19 mouse cellular contexts compared by ENCODE assay signal in the genomic region with DNA sequence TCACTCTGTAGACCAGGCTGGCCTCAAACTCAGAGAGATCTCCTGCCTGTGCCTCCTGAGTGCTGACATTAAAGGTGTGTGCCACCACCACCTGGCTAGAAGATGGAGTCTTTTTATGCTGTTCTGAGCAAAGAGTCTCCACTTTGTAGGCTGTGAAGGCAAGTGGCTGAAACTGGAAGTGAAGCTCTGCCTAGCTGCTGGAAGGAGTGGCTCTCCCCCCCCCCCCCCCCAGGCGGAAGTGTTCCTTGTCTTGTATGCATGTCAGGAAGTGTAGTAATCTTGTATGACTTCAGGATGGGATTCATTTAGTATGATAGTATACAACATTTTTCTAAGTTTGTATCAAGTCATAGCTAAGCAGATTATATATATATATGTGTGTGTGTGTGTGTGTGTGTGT. TPM values are rescaled to one million over a fixed set of nuclear protein-coding genes. Genes with fewer than 3 reads are reported as not detected.
DNase-seq lines count a peak whose midpoint lies in the region; ATAC-seq and TF ChIP-seq lines count a peak whose summit lies in the region.
"Had no signal": no experiment of that assay in that cellular context is flagged by ENCODE, and none has a peak within 500 bp of the region (broad histone marks: within the 10 kb centered on the region; RNA-seq: fewer than 3 reads in every experiment).

No protein-coding gene starts in this region.

- H3K4me1 ChIP-seq in intestine, embryonic 16.5 days (ENCODE audit: control insufficient read depth, insufficient read depth, low read length): peaks cover 21% of the 10 kb centered on the region
- H3K4me1 ChIP-seq in intestine, embryonic 15.5 days (replicated peaks): peaks cover 15% of the 10 kb centered on the region
- peaks cover 4% of the 10 kb centered on the region; the same call in 1 of the 2 replicates for H3K4me1 ChIP-seq in bone marrow, adult 2 months (ENCODE audit: control insufficient read depth, insufficient read depth, low read length)
- H3K4me1 ChIP-seq in megakaryocyte, embryonic 14.5 days: peaks cover 85% of the 10 kb centered on the region
- peaks cover 28% of the 10 kb centered on the region for H3K4me1 ChIP-seq in hindbrain, embryonic 14.5 days (replicated peaks; ENCODE audit: control insufficient read depth, insufficient read depth, low read length)

- no peaks in the 10 kb centered on the region for H3K27me3 ChIP-seq in intestine, embryonic 16.5 days (replicated peaks; ENCODE audit: control insufficient read depth, insufficient read depth, low read length)
- no peaks in the 10 kb centered on the region for H3K27me3 ChIP-seq in intestine, embryonic 15.5 days (replicated peaks)
- no peaks in the 10 kb centered on the region for H3K27me3 ChIP-seq in megakaryocyte, embryonic 14.5 days (replicated peaks)
- no peaks in the 10 kb centered on the region for H3K27me3 ChIP-seq in hindbrain, embryonic 14.5 days (ENCODE audit: control insufficient read depth, insufficient read depth, low read length)
- H3K27me3 ChIP-seq: liver, embryonic 15.5 days had no signal

- H3K36me3 ChIP-seq in intestine, embryonic 16.5 days (ENCODE audit: control insufficient read depth, insufficient read depth, low read length): no peaks in the 10 kb centered on the region
- no peaks in the 10 kb centered on the region for H3K36me3 ChIP-seq in intestine, embryonic 15.5 days
- H3K36me3 ChIP-seq in megakaryocyte, embryonic 14.5 days (replicated peaks; ENCODE audit: low read length): peaks cover 43% of the 10 kb centered on the region
- H3K36me3 ChIP-seq in hindbrain, embryonic 14.5 days (replicated peaks; ENCODE audit: control insufficient read depth, insufficient read depth): no peaks in the 10 kb centered on the region
- H3K36me3 ChIP-seq: limb, embryonic 10.5 days; midbrain, embryonic 10.5 days had no signal

- H3K4me2 ChIP-seq in intestine, embryonic 16.5 days (ENCODE audit: low read depth, low read length): no peak overlapping the region
- no peak overlapping the region for H3K4me2 ChIP-seq in intestine, embryonic 15.5 days (replicated peaks)
- no peak overlapping the region for H3K4me2 ChIP-seq in hindbrain, embryonic 14.5 days (replicated peaks)
- H3K4me2 ChIP-seq: liver, embryonic 15.5 days had no signal

- no peak overlapping the region for H3K4me3 ChIP-seq in intestine, embryonic 16.5 days (ENCODE audit: low read length)
- no peak overlapping the region for H3K4me3 ChIP-seq in intestine, embryonic 15.5 days (replicated peaks)
- no peak overlapping the region for H3K4me3 ChIP-seq in bone marrow, adult 2 months (replicated peaks; ENCODE audit: control insufficient read depth, low read depth, low read length)
- H3K4me3 ChIP-seq in megakaryocyte, embryonic 14.5 days (replicated peaks): peak overlapping the region; percentile 71
- no peak overlapping the region for H3K4me3 ChIP-seq in hindbrain, embryonic 14.5 days (replicated peaks; ENCODE audit: low read length)
- H3K4me3 ChIP-seq: limb, embryonic 10.5 days; liver, embryonic 15.5 days; midbrain, embryonic 10.5 days had no signal

- H3K9me3 ChIP-seq in intestine, embryonic 16.5 days (ENCODE audit: control insufficient read depth, low read length): no peaks in the 10 kb centered on the region
- no peaks in the 10 kb centered on the region for H3K9me3 ChIP-seq in intestine, embryonic 15.5 days
- no peaks in the 10 kb centered on the region for H3K9me3 ChIP-seq in megakaryocyte, embryonic 14.5 days
- H3K9me3 ChIP-seq in hindbrain, embryonic 14.5 days (ENCODE audit: control insufficient read depth, low read length): no peaks in the 10 kb centered on the region
- H3K9me3 ChIP-seq: limb, embryonic 10.5 days; liver, embryonic 15.5 days; midbrain, embryonic 10.5 days had no signal

- TF ChIP-seq POLR2A in bone marrow, adult 2 months (IDR thresholded peaks at IDR 0.05; ENCODE audit: borderline replicate concordance, control insufficient read depth, low read depth, low read length): no peak

- H3K27ac ChIP-seq in intestine, embryonic 16.5 days (ENCODE audit: low read length): 0 out of 2 replicates have a peak overlapping the region, but pooled peaks have one; percentile 37
- no peak overlapping the region for H3K27ac ChIP-seq in intestine, embryonic 15.5 days
- H3K27ac ChIP-seq in bone marrow, adult 2 months (ENCODE audit: control insufficient read depth, insufficient read depth, low read depth, low read length, poor library complexity): 0 out of 2 replicates have a peak overlapping the region, but pooled peaks have one; percentile 41
- H3K27ac ChIP-seq in hindbrain, embryonic 14.5 days: no peak overlapping the region
- H3K27ac ChIP-seq: limb, embryonic 10.5 days; liver, embryonic 15.5 days had no signal

- no peak for TF ChIP-seq CTCF in bone marrow, adult 2 months (IDR thresholded peaks at IDR 0.05; ENCODE audit: control insufficient read depth, insufficient read depth, low read length)

- no peak for ATAC-seq in intestine, embryonic 16.5 days
- no peak for ATAC-seq in intestine, embryonic 15.5 days
- ATAC-seq in hindbrain, embryonic 14.5 days (ENCODE audit: low FRiP score): no peak
- ATAC-seq: forebrain, embryonic 14.5 days had no signal

- WGBS in intestine, embryonic 16.5 days: no CpG with 5 or more reads among the region's 1 CpGs
- WGBS in intestine, embryonic 15.5 days: 33% methylated on average over 1 of the region's 1 CpGs
- 23% methylated on average over 1 of the region's 1 CpGs for WGBS in bone marrow, adult 2 months
- no CpG with 5 or more reads among the region's 1 CpGs for WGBS in hindbrain, embryonic 14.5 days

- no peak overlapping the region for H3K9ac ChIP-seq in intestine, embryonic 16.5 days (ENCODE audit: low read depth, low read length)
- no peak overlapping the region for H3K9ac ChIP-seq in intestine, embryonic 15.5 days
- no peak overlapping the region for H3K9ac ChIP-seq in hindbrain, embryonic 14.5 days
- H3K9ac ChIP-seq: liver, embryonic 15.5 days had no signal

- peak; percentile 19 for DNase-seq in 3T3-L1 (ENCODE audit: low read depth, low spot score)
- DNase-seq in hindbrain, embryonic 14.5 days (ENCODE audit: low spot score): no peak
- DNase-seq in adrenal gland, postnatal 25 days: no peak
- DNase-seq in cerebellum, adult 9-11 months: no peak
- DNase-seq: cerebellum, adult 2 months; embryo, embryonic 11 days; heart, adult 11 months; kidney, adult 11 months; layer of hippocampus, postnatal 36 days; right cerebral cortex, postnatal 4 days; thymus, postnatal 25 days had no signal

RNA-seq across cellular contexts. Expression of a gene that starts 29.8 kb away (rescaled TPM):
- 3.4 and 4.2 TPM in 2 replicates for polyA plus RNA-seq in intestine, embryonic 16.5 days (2015; fragmentation: Nextera tagmentation; extraction: Ambion mirVana)
- polyA plus RNA-seq in intestine, embryonic 15.5 days (2015; fragmentation: Nextera tagmentation; extraction: Ambion mirVana): 6.3 and 7.0 TPM in 2 replicates
- 9.0 and 15.1 TPM in 2 replicates for polyA plus RNA-seq in bone marrow, adult 2 months (2011; ENCODE audit: insufficient read depth, insufficient read length, low replicate concordance, missing spikeins)
- 3.2 and 5.4 TPM in 2 replicates for polyA plus RNA-seq in megakaryocyte, embryonic 14.5 days (2012; ENCODE audit: insufficient read depth, low replicate concordance)
- 17.1 and 18.7 TPM in 2 replicates for polyA plus RNA-seq in hindbrain, embryonic 14.5 days (2014; fragmentation: Nextera tagmentation; extraction: Ambion mirVana)
- total RNA-seq in adrenal gland, postnatal 25 days (2021): 32.3 and 34.1 TPM in 2 replicates

RNA-seq across cellular contexts. Expression of a gene that starts 43.4 kb away (rescaled TPM):
- polyA plus RNA-seq in intestine, embryonic 16.5 days (2015; fragmentation: Nextera tagmentation; extraction: Ambion mirVana): 2.7 and 2.9 TPM in 2 replicates
- 3.1 and 3.2 TPM in 2 replicates for polyA plus RNA-seq in intestine, embryonic 15.5 days (2015; fragmentation: Nextera tagmentation; extraction: Ambion mirVana)
- polyA plus RNA-seq in bone marrow, adult 2 months (2011; ENCODE audit: insufficient read depth, insufficient read length, low replicate concordance, missing spikeins): 18.7 and 66.8 TPM in 2 replicates
- 6.7 and 7.8 TPM in 2 replicates for polyA plus RNA-seq in megakaryocyte, embryonic 14.5 days (2012; ENCODE audit: insufficient read depth, low replicate concordance)
- 4.9 and 6.3 TPM in 2 replicates for polyA plus RNA-seq in hindbrain, embryonic 14.5 days (2014; fragmentation: Nextera tagmentation; extraction: Ambion mirVana)
- 5.4 and 8.4 TPM in 2 replicates for total RNA-seq in adrenal gland, postnatal 25 days (2021)

Comparison
In these comparisons a context has a peak if more than half of its experiments do, and no peak if none do; other contexts are left out.
1. H3K27ac ChIP-seq: peak in intestine, embryonic 16.5 days (single experiment) and bone marrow, adult 2 months (single experiment); none in intestine, embryonic 15.5 days (single experiment) and hindbrain, embryonic 14.5 days (single experiment).